ENCODE assay signal across 8 mouse cellular contexts in genomic region chr11:60454745-60455087, GRCm38 (mm10). TPM values are rescaled to one million over a fixed set of nuclear protein-coding genes. Genes with fewer than 3 reads are reported as not detected.
DNase-seq lines count a peak whose midpoint lies in the region; ATAC-seq and TF ChIP-seq lines count a peak whose summit lies in the region.

No protein-coding gene starts in this region.

- H3K9me3 ChIP-seq in heart, embryonic 12.5 days (replicated peaks): no peaks in the 10 kb centered on the region
- no peaks in the 10 kb centered on the region for H3K9me3 ChIP-seq in heart, embryonic 14.5 days (ENCODE audit: control insufficient read depth, low read length)
- H3K9me3 ChIP-seq in liver, embryonic 14.5 days (ENCODE audit: control insufficient read depth, low read length): no peaks in the 10 kb centered on the region

- ATAC-seq in heart, embryonic 12.5 days (ENCODE audit: insufficient number of reproducible peaks, low FRiP score): peak; percentile 34; the same call in 1 of the 2 replicates
- ATAC-seq in heart, embryonic 14.5 days (ENCODE audit: insufficient number of reproducible peaks, insufficient read depth, low FRiP score, low read depth): no peak
- ATAC-seq in liver, embryonic 14.5 days (ENCODE audit: insufficient read depth): peak; percentile 44

- H3K4me3 ChIP-seq in heart, embryonic 12.5 days: peak overlapping the region; percentile 86
- H3K4me3 ChIP-seq in heart, embryonic 14.5 days (ENCODE audit: control insufficient read depth in 1 of 2, insufficient read depth in 1 of 2, low read depth in 1 of 2, low read length in 2 of 2): peak overlapping the region; percentile 65 to 89
- peak overlapping the region; percentile 67 to 89 for H3K4me3 ChIP-seq in liver, embryonic 14.5 days (ENCODE audit: insufficient read depth in 1 of 2, low read depth in 2 of 2, low read length in 2 of 2)

- no peak for TF ChIP-seq EP300 in liver, embryonic 14.5 days (IDR thresholded peaks at IDR 0.05; ENCODE audit: low read depth)

- peak overlapping the region; percentile 93 for H3K9ac ChIP-seq in heart, embryonic 12.5 days
- H3K9ac ChIP-seq in heart, embryonic 14.5 days (ENCODE audit: low read length): peak overlapping the region; percentile 89
- H3K9ac ChIP-seq in liver, embryonic 14.5 days (replicated peaks): peak overlapping the region; percentile 79

- WGBS in heart, embryonic 12.5 days: under 1% methylated on average over 17 of the region's 17 CpGs
- WGBS in heart, embryonic 14.5 days: under 1% methylated on average over 17 of the region's 17 CpGs
- under 1% methylated on average over 17 of the region's 17 CpGs for WGBS in liver, embryonic 14.5 days (ENCODE audit: insufficient replicate concordance)

- DNase-seq in heart, postnatal 36 days: no peak
- peak; percentile 55 for DNase-seq in MN1 (ENCODE audit: low spot score)
- peak in 1 of 3 experiments; percentile 13 for DNase-seq in liver, embryonic 14.5 days (ENCODE audit: low read depth in 3 of 3, low spot score in 3 of 3)
- DNase-seq in urinary bladder, postnatal 25 days (ENCODE audit: low spot score): no peak
- no peak for DNase-seq in cerebellum, adult 8-10 months
- no peak for DNase-seq in left cerebral cortex, adult 18-20 months (ENCODE audit: low spot score in 2 of 2)

- H3K27me3 ChIP-seq in heart, embryonic 12.5 days (replicated peaks): 0 out of 2 replicates have a peak, but pooled peaks cover 8% of the 10 kb centered on the region
- H3K27me3 ChIP-seq in heart, embryonic 14.5 days (ENCODE audit: control insufficient read depth, insufficient read depth, low read length): no peaks in the 10 kb centered on the region
- no peaks in the 10 kb centered on the region for H3K27me3 ChIP-seq in liver, embryonic 14.5 days (ENCODE audit: control insufficient read depth, insufficient read depth, low read length)

- H3K36me3 ChIP-seq in heart, embryonic 12.5 days: peaks cover 34% of the 10 kb centered on the region
- H3K36me3 ChIP-seq in heart, embryonic 14.5 days (ENCODE audit: control insufficient read depth, insufficient read depth, low read length): peaks cover 40% of the 10 kb centered on the region
- peaks cover 13% of the 10 kb centered on the region for H3K36me3 ChIP-seq in liver, embryonic 14.5 days (replicated peaks; ENCODE audit: control insufficient read depth, insufficient read depth, low read depth)

- peaks cover 11% of the 10 kb centered on the region for H3K4me1 ChIP-seq in heart, embryonic 12.5 days (replicated peaks)
- peaks cover 6 to 14% of the 10 kb centered on the region in 2 experiments for H3K4me1 ChIP-seq in heart, embryonic 14.5 days (ENCODE audit: control insufficient read depth in 2 of 2, insufficient read depth in 2 of 2, low read length in 2 of 2)
- H3K4me1 ChIP-seq in liver, embryonic 14.5 days (replicated peaks; ENCODE audit: control insufficient read depth in 2 of 2, insufficient read depth in 2 of 2, low read length in 1 of 2): peaks cover 0 to 5% of the 10 kb centered on the region in 2 experiments; a peak in 2 of 4 replicates

- intact Hi-C loops in heart, postnatal 36 days (cut with DNase I): loop anchor here (5.0 kb wide), 1 partner anchor 83 kb away; the partner anchor contains the start of gene Alkbh5

- no peak for TF ChIP-seq CTCF in liver, embryonic 14.5 days (IDR thresholded peaks at IDR 0.05; ENCODE audit: low read depth)

- peak overlapping the region; percentile 96 for H3K4me2 ChIP-seq in heart, embryonic 12.5 days
- H3K4me2 ChIP-seq in heart, embryonic 14.5 days (ENCODE audit: low read length): peak overlapping the region; percentile 90
- peak overlapping the region; percentile 81 for H3K4me2 ChIP-seq in liver, embryonic 14.5 days (ENCODE audit: low read depth)

- no peak overlapping the region for H3K27ac ChIP-seq in heart, embryonic 12.5 days (ENCODE audit: poor library complexity, severe bottlenecking)
- H3K27ac ChIP-seq in heart, embryonic 14.5 days (replicated peaks in 1 of 2; ENCODE audit: control insufficient read depth in 1 of 2, insufficient read depth in 1 of 2, low read depth in 2 of 2, low read length in 2 of 2): peak overlapping the region; percentile 43 to 63; a peak in 3 of 4 replicates
- no peak overlapping the region for H3K27ac ChIP-seq in liver, embryonic 14.5 days

RNA-seq across cellular contexts. Expression of gene Drg2, which starts 0.3 kb away (rescaled TPM):
- polyA plus RNA-seq in heart, embryonic 12.5 days (2016; fragmentation: Nextera tagmentation; extraction: Ambion mirVana): 67.1 and 69.4 TPM in 2 replicates
- total RNA-seq in heart, postnatal 36 days (2021): 10 to 100 TPM; 28.6 to 32.0 TPM
- 65.4 and 67.1 TPM in 2 replicates for polyA plus RNA-seq in heart, embryonic 14.5 days (2014; fragmentation: Nextera tagmentation; extraction: Ambion mirVana)
- polyA plus RNA-seq in liver, embryonic 14.5 days (2012; rRNA removed): 22.9 and 24.1 TPM in 2 replicates
- polyA plus RNA-seq in liver, embryonic 14.5 days (2014; fragmentation: Nextera tagmentation; extraction: Ambion mirVana): 37.5 and 41.3 TPM in 2 replicates
- 10 to 100 TPM; 69.8 to 70.2 TPM for total RNA-seq in left cerebral cortex, adult 18-20 months (2021)

RNA-seq across cellular contexts. Expression of gene Myo15, which starts 14.4 kb away (rescaled TPM):
- polyA plus RNA-seq in heart, embryonic 12.5 days (2016; fragmentation: Nextera tagmentation; extraction: Ambion mirVana): 0.04 and 0.15 TPM in 2 replicates
- total RNA-seq in heart, postnatal 36 days (2021): under 1 TPM; 0.08 to 0.11 TPM
- polyA plus RNA-seq in heart, embryonic 14.5 days (2014; fragmentation: Nextera tagmentation; extraction: Ambion mirVana): 0.01 and 0.03 TPM in 2 replicates
- polyA plus RNA-seq in liver, embryonic 14.5 days (2012; rRNA removed): 0.45 and 0.64 TPM in 2 replicates
- polyA plus RNA-seq in liver, embryonic 14.5 days (2014; fragmentation: Nextera tagmentation; extraction: Ambion mirVana): 0.18 and 0.44 TPM in 2 replicates
- total RNA-seq in left cerebral cortex, adult 18-20 months (2021): under 1 TPM; 0.05 to 0.12 TPM

RNA-seq across cellular contexts. Expression of gene Atpaf2, which starts 36.5 kb away (rescaled TPM):
- polyA plus RNA-seq in heart, embryonic 12.5 days (2016; fragmentation: Nextera tagmentation; extraction: Ambion mirVana): 47.2 and 50.5 TPM in 2 replicates
- total RNA-seq in heart, postnatal 36 days (2021): 10 to 100 TPM; 40.8 to 43.9 TPM
- 50.2 and 51.4 TPM in 2 replicates for polyA plus RNA-seq in heart, embryonic 14.5 days (2014; fragmentation: Nextera tagmentation; extraction: Ambion mirVana)
- 19.0 and 19.4 TPM in 2 replicates for polyA plus RNA-seq in liver, embryonic 14.5 days (2012; rRNA removed)
- 25.2 and 30.9 TPM in 2 replicates for polyA plus RNA-seq in liver, embryonic 14.5 days (2014; fragmentation: Nextera tagmentation; extraction: Ambion mirVana)
- 10 to 100 TPM; 26.9 to 32.1 TPM for total RNA-seq in left cerebral cortex, adult 18-20 months (2021)

RNA-seq across cellular contexts. Expression of gene Gid4, which starts 37.8 kb away (rescaled TPM):
- 21.6 and 22.9 TPM in 2 replicates for polyA plus RNA-seq in heart, embryonic 12.5 days (2016; fragmentation: Nextera tagmentation; extraction: Ambion mirVana)
- 10 to 100 TPM; 47.7 to 49.8 TPM for total RNA-seq in heart, postnatal 36 days (2021)
- polyA plus RNA-seq in heart, embryonic 14.5 days (2014; fragmentation: Nextera tagmentation; extraction: Ambion mirVana): 23.4 and 24.7 TPM in 2 replicates
- 5.6 and 6.1 TPM in 2 replicates for polyA plus RNA-seq in liver, embryonic 14.5 days (2012; rRNA removed)
- 8.4 and 10.5 TPM in 2 replicates for polyA plus RNA-seq in liver, embryonic 14.5 days (2014; fragmentation: Nextera tagmentation; extraction: Ambion mirVana)
- total RNA-seq in left cerebral cortex, adult 18-20 months (2021): 10 to 100 TPM; 49.4 TPM

Comparison
In these comparisons a context has a peak if more than half of its experiments do, and no peak if none do; other contexts are left out.
1. H3K27ac ChIP-seq: peak in heart, embryonic 14.5 days (2 of 2); none in heart, embryonic 12.5 days (single experiment) and liver, embryonic 14.5 days (single experiment).
2. Peak in every context shown above with its lines, with median percentiles within 50 percentile points of each other: H3K4me2 ChIP-seq, H3K4me3 ChIP-seq and H3K9ac ChIP-seq.